Mouse (Mus musculus) right cerebral cortex, postnatal 14 days (tissue): ENCODE measurements at regions not wholly inside any gene's neighbourhood (a gene's known extent, or its start where the extent isn't known, plus 50 kb on each side); places are given as distances from the start of the nearest gene placed in this dataset.

Experiments
- DNase-seq: peaks from one replicate; pipeline ENCODE4 v3.0.0; 2022

GRCm38 (mm10) chr10:25029387-25029915, 102.2 kb upstream of the Arg1 start:
- no peak for DNase-seq

GRCm38 (mm10) chr10:25023601-25024157, 96.4 kb upstream of the Arg1 start:
- DNase-seq = no peak

GRCm38 (mm10) chr10:25023044-25023540, 95.8 kb upstream of the Arg1 start:
- DNase-seq = no peak

GRCm38 (mm10) chr10:25018946-25019345, 91.7 kb upstream of the Arg1 start:
- no peak for DNase-seq

GRCm38 (mm10) chr10:25017843-25018242, 90.6 kb upstream of the Arg1 start:
- no peak for DNase-seq

GRCm38 (mm10) chr10:25016110-25016509, 88.8 kb upstream of the Arg1 start:
- peak; percentile 33 for DNase-seq

- no peak for DNase-seq
Measured at GRCm38 (mm10) chr10:25012129-25012528, 84.8 kb upstream of the Arg1 start.

GRCm38 (mm10) chr10:25001299-25001698, 74.0 kb upstream of the Arg1 start:
- peak; percentile 32 for DNase-seq

- DNase-seq = no peak
Measured at GRCm38 (mm10) chr10:25000231-25001222, 73.2 kb upstream of the Arg1 start.

- no peak for DNase-seq
Measured at GRCm38 (mm10) chr10:24999807-25000206, 72.5 kb upstream of the Arg1 start.

- DNase-seq = peak; percentile 15
Measured at GRCm38 (mm10) chr10:24997661-24998060, 70.4 kb upstream of the Arg1 start.

GRCm38 (mm10) chr10:24995751-24996150, 68.5 kb upstream of the Arg1 start:
- DNase-seq = no peak

- DNase-seq = no peak
Measured at GRCm38 (mm10) chr10:24989965-24990653, 62.8 kb upstream of the Arg1 start.

- DNase-seq = no peak
Measured at GRCm38 (mm10) chr10:24984801-24985200, 57.5 kb upstream of the Arg1 start.

GRCm38 (mm10) chr10:24981763-24982162, 54.5 kb upstream of the Arg1 start:
- no peak for DNase-seq
